12 mouse cellular contexts compared by ENCODE assay signal in the genomic region with DNA sequence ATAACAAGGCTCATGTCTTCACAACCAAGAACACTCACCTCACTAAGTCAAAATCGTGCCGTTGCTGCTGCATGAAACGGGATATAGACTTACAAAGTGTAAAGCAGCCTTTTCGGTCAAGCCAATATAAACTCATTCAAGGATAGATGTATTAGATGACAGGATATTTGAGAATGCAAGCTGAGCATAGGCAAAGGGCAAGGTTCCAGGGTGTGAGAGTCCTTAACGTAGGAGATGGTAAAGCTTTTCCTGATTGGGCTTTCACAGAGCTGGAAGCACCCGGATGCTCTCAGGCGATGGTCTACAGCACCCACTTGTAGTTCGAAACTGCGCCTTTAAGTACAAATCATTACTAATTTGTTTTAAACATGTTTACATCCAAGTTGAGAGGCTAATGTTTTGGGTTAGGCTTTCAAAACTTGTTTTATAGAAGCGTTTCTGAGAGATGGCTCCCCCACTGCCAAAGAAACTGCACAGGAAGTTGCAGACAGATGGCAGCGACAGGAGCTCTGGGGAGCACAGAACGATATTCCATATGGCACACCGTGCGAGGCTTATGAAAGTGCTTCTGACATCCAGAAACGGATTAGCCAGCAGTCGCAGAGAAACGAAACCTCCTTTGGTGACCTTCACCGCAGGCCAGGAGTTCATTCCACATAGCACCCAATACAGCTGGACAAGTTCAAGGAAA. TPM values are rescaled to one million over a fixed set of nuclear protein-coding genes. Genes with fewer than 3 reads are reported as not detected.
A peak's percentile ranks its signal among the peaks of the same experiment; 100 is the strongest.
DNase-seq lines count a peak whose midpoint lies in the region; ATAC-seq and TF ChIP-seq lines count a peak whose summit lies in the region.
"Had no signal": no experiment of that assay in that cellular context is flagged by ENCODE, and none has a peak within 500 bp of the region (broad histone marks: within the 10 kb centered on the region; RNA-seq: fewer than 3 reads in every experiment).

No protein-coding gene starts in this region.

- H3K4me2 ChIP-seq in lung, embryonic 15.5 days: 0 out of 2 replicates have a peak overlapping the region, but pooled peaks have one; percentile 11
- no peak overlapping the region for H3K4me2 ChIP-seq in intestine, postnatal 0 days (replicated peaks; ENCODE audit: low read depth)
- H3K4me2 ChIP-seq: hindbrain, embryonic 12.5 days; neural tube, embryonic 12.5 days had no signal

- H3K36me3 ChIP-seq in lung, embryonic 15.5 days: no peaks in the 10 kb centered on the region
- H3K36me3 ChIP-seq in intestine, postnatal 0 days (ENCODE audit: control insufficient read depth, insufficient read depth): no peaks in the 10 kb centered on the region
- H3K36me3 ChIP-seq: hindbrain, embryonic 12.5 days; neural tube, embryonic 12.5 days had no signal

- no peak overlapping the region for H3K4me3 ChIP-seq in lung, embryonic 15.5 days
- no peak overlapping the region for H3K4me3 ChIP-seq in cerebellum, adult 2 months (replicated peaks; ENCODE audit: insufficient read depth, low read depth, low read length)
- no peak overlapping the region for H3K4me3 ChIP-seq in intestine, postnatal 0 days (ENCODE audit: low read depth, low read length)
- H3K4me3 ChIP-seq: hindbrain, embryonic 12.5 days; neural tube, embryonic 12.5 days had no signal

- peak overlapping the region; percentile 34; the same call in 1 of the 2 replicates for H3K27ac ChIP-seq in lung, embryonic 15.5 days
- peak overlapping the region; percentile 39; the same call in 1 of the 2 replicates for H3K27ac ChIP-seq in cerebellum, adult 2 months (ENCODE audit: insufficient read depth, low read length)
- no peak overlapping the region for H3K27ac ChIP-seq in intestine, postnatal 0 days (ENCODE audit: low read depth, low read length)
- H3K27ac ChIP-seq: hindbrain, embryonic 12.5 days; liver, embryonic 14.5 days; neural tube, embryonic 12.5 days had no signal

- DNase-seq in lung, postnatal 14 days: no peak
- peak; percentile 85 to 90 for DNase-seq in cerebellum, adult 2 months
- DNase-seq in frontal cortex, postnatal 10 days (ENCODE audit: low spot score in 2 of 2): peak; percentile 36 to 44
- DNase-seq in right cerebral cortex, adult 2 months (ENCODE audit: low spot score in 2 of 2): peak; percentile 66 to 68
- DNase-seq in spleen, postnatal 14 days (ENCODE audit: low spot score in 2 of 2): no peak
- no peak for DNase-seq in kidney, adult 8-10 months
- DNase-seq: thymus, adult 2 months had no signal

- no peaks in the 10 kb centered on the region; the same call in 1 of the 2 replicates for H3K4me1 ChIP-seq in lung, embryonic 15.5 days
- peaks cover 13% of the 10 kb centered on the region; the same call in 1 of the 2 replicates for H3K4me1 ChIP-seq in cerebellum, adult 2 months (ENCODE audit: control insufficient read depth, insufficient read depth, low read length)
- no peaks in the 10 kb centered on the region for H3K4me1 ChIP-seq in intestine, postnatal 0 days (replicated peaks; ENCODE audit: control insufficient read depth, insufficient read depth, low read length)
- H3K4me1 ChIP-seq: hindbrain, embryonic 12.5 days; neural tube, embryonic 12.5 days had no signal

- TF ChIP-seq POLR2A in cerebellum, adult 2 months (IDR thresholded peaks at IDR 0.05; ENCODE audit: borderline replicate concordance, insufficient read depth, low read length): no peak

- 47% methylated on average over 18 of the region's 18 CpGs for WGBS in lung, embryonic 15.5 days
- WGBS in cerebellum, adult 2 months: 30% methylated on average over 18 of the region's 18 CpGs
- 73% methylated on average over 18 of the region's 18 CpGs for WGBS in intestine, postnatal 0 days

- H3K9me3 ChIP-seq in lung, embryonic 15.5 days: no peaks in the 10 kb centered on the region
- H3K9me3 ChIP-seq in intestine, postnatal 0 days (ENCODE audit: control insufficient read depth): no peaks in the 10 kb centered on the region
- H3K9me3 ChIP-seq: hindbrain, embryonic 12.5 days; neural tube, embryonic 12.5 days had no signal

- no peaks in the 10 kb centered on the region for H3K27me3 ChIP-seq in lung, embryonic 15.5 days
- H3K27me3 ChIP-seq in cerebellum, adult 2 months (ENCODE audit: control insufficient read depth, insufficient read depth, low read length): no peaks in the 10 kb centered on the region
- H3K27me3 ChIP-seq in intestine, postnatal 0 days (replicated peaks; ENCODE audit: control insufficient read depth, insufficient read depth, low read length): no peaks in the 10 kb centered on the region
- H3K27me3 ChIP-seq: hindbrain, embryonic 12.5 days; neural tube, embryonic 12.5 days had no signal

- TF ChIP-seq CTCF in cerebellum, adult 2 months (IDR thresholded peaks at IDR 0.05; ENCODE audit: borderline replicate concordance, insufficient read depth, low read depth, low read length): no peak
- TF ChIP-seq CTCF in intestine, postnatal 0 days (IDR thresholded peaks at IDR 0.05; ENCODE audit: low read depth): no peak

- H3K9ac ChIP-seq in lung, embryonic 15.5 days: no peak overlapping the region
- no peak overlapping the region for H3K9ac ChIP-seq in intestine, postnatal 0 days (ENCODE audit: low read depth, low read length)
- H3K9ac ChIP-seq: hindbrain, embryonic 12.5 days; liver, embryonic 14.5 days; neural tube, embryonic 12.5 days had no signal

- ATAC-seq in lung, embryonic 15.5 days (ENCODE audit: borderline replicate concordance, extremely low read depth, low FRiP score, low TSS enrichment): peak; percentile 67; the same call in 1 of the 2 replicates
- ATAC-seq in intestine, postnatal 0 days: no peak

RNA-seq across cellular contexts. Expression of a gene that starts 54.1 kb away (rescaled TPM):
- polyA plus RNA-seq in lung, embryonic 15.5 days (2015; fragmentation: Nextera tagmentation; extraction: Ambion mirVana): 28.2 and 29.3 TPM in 2 replicates
- polyA plus RNA-seq in cerebellum, adult 2 months (2012; rRNA removed): 10.5 and 13.3 TPM in 2 replicates
- 11.2 and 11.5 TPM in 2 replicates for polyA plus RNA-seq in intestine, postnatal 0 days (2015; fragmentation: Nextera tagmentation; extraction: Ambion mirVana)

Comparison
In these comparisons a context has a peak if more than half of its experiments do, and no peak if none do; other contexts are left out.
1. DNase-seq: peak in cerebellum, adult 2 months (2 of 2), frontal cortex, postnatal 10 days (2 of 2) and right cerebral cortex, adult 2 months (2 of 2); none in lung, postnatal 14 days (single experiment), spleen, postnatal 14 days (0 of 2) and kidney, adult 8-10 months (0 of 2).